Mouse (Mus musculus) embryonic fibroblast, embryonic 13.5 days (primary cell): ENCODE data around the gene Aldob.

Experiments
- CTCF ChIP-seq: IDR thresholded peaks from 2 replicates; pipeline ENCODE4 v1.5.1; 2011; ENCODE audit warnings: mild to moderate bottlenecking, control low read depth, low read length, moderate library complexity, borderline replicate concordance; ENCODE audit not compliant: insufficient read depth
- POLR2A ChIP-seq: IDR thresholded peaks from 2 replicates; pipeline ENCODE4 v1.6.1; 2011; ENCODE audit warnings: low read depth, mild to moderate bottlenecking, control low read depth, low read length, moderate library complexity

GRCm38 (mm10) chr4:49503563-49503962 is 45.8 kb downstream of the Aldob start:
- TF ChIP-seq POLR2A (no peak), CTCF (no peak)
